Mouse (Mus musculus) G1E (cell line): ENCODE measurements around the gene Hps4.

Experiments used
- CTCF ChIP-seq: IDR thresholded peaks from 2 replicates; pipeline ENCODE4 v1.5.1; 2012; ENCODE audit warnings: low read depth, low read length, inconsistent platforms, mixed read lengths
- GATA1 ChIP-seq: IDR thresholded peaks from 2 replicates; pipeline ENCODE4 v1.6.1; 2012; ENCODE audit warnings: borderline replicate concordance, low read length, inconsistent platforms, mixed read lengths
- GATA2 ChIP-seq: IDR thresholded peaks from 2 replicates; pipeline ENCODE4 v1.6.1; 2012; ENCODE audit warnings: low read depth, low read length, inconsistent platforms, borderline replicate concordance
- POLR2AphosphoS5 ChIP-seq: IDR thresholded peaks from 2 replicates; pipeline ENCODE4 v1.6.1; 2012; ENCODE audit warnings: low read depth, low read length, inconsistent platforms; ENCODE audit not compliant: insufficient replicate concordance
- TAL1 ChIP-seq: conservative IDR thresholded peaks from 2 replicates; pipeline ENCODE4 v1.6.1; 2012; ENCODE audit warnings: low read depth, low read length, inconsistent platforms, mixed read lengths

DNA sequence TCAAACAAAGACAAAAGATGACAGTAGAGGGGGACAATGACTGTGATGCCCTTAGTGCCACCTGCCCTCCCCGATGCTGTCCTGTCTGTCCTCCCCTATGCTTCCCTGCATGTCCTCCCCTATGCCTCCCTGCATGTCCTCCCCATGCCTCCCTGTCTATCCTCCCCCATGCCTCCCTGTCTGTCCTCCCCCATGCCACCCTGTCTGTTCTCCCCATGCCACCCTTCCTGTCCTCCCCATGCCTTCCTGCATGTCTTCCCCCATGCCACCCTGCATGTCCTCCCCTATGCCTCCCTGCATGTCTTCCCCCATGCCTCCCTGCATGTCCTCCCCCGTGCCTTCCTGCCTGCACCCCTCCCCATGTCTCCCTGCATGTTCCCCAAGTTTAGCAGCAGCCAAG is 42.8 kb upstream of the Hps4 start:
- TF ChIP-seq CTCF (no peak), GATA1 (no peak), TAL1 (no peak), POLR2AphosphoS5 (no peak), GATA2 (no peak)
